In genomic region chr3:132417742-132418141, GRCm38 (mm10) we compare ENCODE assay signal across 30 mouse cellular contexts.
DNase-seq lines count a peak whose midpoint lies in the region; ATAC-seq and TF ChIP-seq lines count a peak whose summit lies in the region.
"Had no signal": no experiment of that assay in that cellular context is flagged by ENCODE, and none has a peak within 500 bp of the region (broad histone marks: within the 10 kb centered on the region; RNA-seq: fewer than 3 reads in every experiment).

No protein-coding gene starts in this region.

- H3K4me2 ChIP-seq in lung, embryonic 14.5 days, result no peak overlapping the region
- H3K4me2 ChIP-seq: embryonic facial prominence, embryonic 12.5 days; forebrain, embryonic 15.5 days; heart, embryonic 15.5 days; midbrain, embryonic 13.5 days; neural tube, embryonic 12.5 days had no signal

- no peak overlapping the region for H3K27ac ChIP-seq in kidney, adult 2 months (ENCODE audit: insufficient read depth, low read depth, low read length)
- H3K27ac ChIP-seq in lung, embryonic 14.5 days (ENCODE audit: low read depth), result no peak overlapping the region
- H3K27ac ChIP-seq: embryonic facial prominence, embryonic 12.5 days; forebrain, embryonic 10.5 days; forebrain, embryonic 15.5 days; heart, embryonic 10.5 days; heart, embryonic 15.5 days; liver, embryonic 14.5 days; midbrain, embryonic 13.5 days; neural tube, embryonic 12.5 days had no signal

- no peaks in the 10 kb centered on the region for H3K4me1 ChIP-seq in kidney, adult 2 months (ENCODE audit: control insufficient read depth, insufficient read depth, low read length)
- H3K4me1 ChIP-seq in lung, embryonic 14.5 days (ENCODE audit: insufficient read depth), result no peaks in the 10 kb centered on the region
- H3K4me1 ChIP-seq: embryonic facial prominence, embryonic 12.5 days; forebrain, embryonic 10.5 days; forebrain, embryonic 15.5 days; heart, embryonic 10.5 days; heart, embryonic 15.5 days; midbrain, embryonic 13.5 days; neural tube, embryonic 12.5 days had no signal

- CTCF ChIA-PET in Patski (lab: Charles Lee), result no interaction called here

- WGBS in kidney, adult 2 months, result 22% methylated on average over 2 of the region's 2 CpGs
- WGBS in lung, embryonic 14.5 days, result 25% methylated on average over 2 of the region's 2 CpGs

- TF ChIP-seq CTCF in kidney, adult 2 months (conservative IDR thresholded peaks at IDR 0.05; ENCODE audit: insufficient read depth, insufficient read length, low read depth, low read length), result no peak
- no peak for TF ChIP-seq CTCF in lung, embryonic 14.5 days (IDR thresholded peaks at IDR 0.05; ENCODE audit: low read depth)
- TF ChIP-seq CTCF in Patski (IDR thresholded peaks at IDR 0.05), result no peak

- no peak for ATAC-seq in lung, embryonic 14.5 days (ENCODE audit: insufficient read depth)
- ATAC-seq in Patski, result peak; percentile 51
- ATAC-seq: activated CD4-positive, CD25-positive, alpha-beta regulatory T cell, adult 4 months; CD4-positive, CD25-positive, alpha-beta regulatory T cell, adult 4 months; forebrain, embryonic 15.5 days; hindbrain, embryonic 16.5 days; midbrain, embryonic 13.5 days had no signal

- no peak overlapping the region for H3K4me3 ChIP-seq in kidney, adult 2 months (ENCODE audit: insufficient read depth, low read depth, low read length)
- no peak overlapping the region for H3K4me3 ChIP-seq in lung, embryonic 14.5 days (ENCODE audit: low read depth, low read length)
- H3K4me3 ChIP-seq: embryonic facial prominence, embryonic 12.5 days; forebrain, embryonic 10.5 days; forebrain, embryonic 15.5 days; heart, embryonic 10.5 days; heart, embryonic 15.5 days; midbrain, embryonic 13.5 days; neural tube, embryonic 12.5 days had no signal

- in situ Hi-C loops in Patski (cut with MboI; ENCODE audit: low pct_unique_long_range_greater_than_20kb), result no loop called here

- peak; percentile 8 for DNase-seq in kidney, adult 2 months
- DNase-seq in kidney, adult 8-10 months, result no peak
- DNase-seq in lung, embryonic 14.5 days, result peak; percentile 18
- no peak for DNase-seq in lung, postnatal 4 days
- DNase-seq in Patski (ENCODE audit: low read depth, low spot score), result peak; percentile 22
- DNase-seq in mesoderm, embryonic 11.5 days (ENCODE audit: low read depth, low spot score), result peak; percentile 68
- DNase-seq in urinary bladder, postnatal 25 days (ENCODE audit: low spot score), result no peak
- DNase-seq: adrenal gland, adult 8-10 months; cerebellum, adult 8-10 months; cerebellum, postnatal 36 days; gastrocnemius, postnatal 25 days; heart, adult 11 months; kidney, adult 9 months; liver; lung, adult 2 months; lung, postnatal 14 days; right cerebral cortex, adult 18-20 months; spleen, adult 18-20 months; thymus, postnatal 25 days had no signal

- no peaks in the 10 kb centered on the region for H3K27me3 ChIP-seq in kidney, adult 2 months (replicated peaks; ENCODE audit: control insufficient read depth, insufficient read depth, low read length)
- H3K27me3 ChIP-seq in lung, embryonic 14.5 days (ENCODE audit: insufficient read depth, low read length), result no peaks in the 10 kb centered on the region
- no peaks in the 10 kb centered on the region for H3K27me3 ChIP-seq in Patski
- H3K27me3 ChIP-seq: embryonic facial prominence, embryonic 12.5 days; forebrain, embryonic 15.5 days; heart, embryonic 15.5 days; midbrain, embryonic 13.5 days; neural tube, embryonic 12.5 days had no signal

- H3K9ac ChIP-seq in lung, embryonic 14.5 days, result no peak overlapping the region
- H3K9ac ChIP-seq: embryonic facial prominence, embryonic 12.5 days; forebrain, embryonic 15.5 days; heart, embryonic 15.5 days; liver, embryonic 14.5 days; midbrain, embryonic 13.5 days; neural tube, embryonic 12.5 days had no signal

- no peak for TF ChIP-seq POLR2A in kidney, adult 2 months (IDR thresholded peaks at IDR 0.05; ENCODE audit: low read depth, low read length)

- H3K9me3 ChIP-seq in lung, embryonic 14.5 days (ENCODE audit: low read depth, low read length), result no peaks in the 10 kb centered on the region
- H3K9me3 ChIP-seq: embryonic facial prominence, embryonic 12.5 days; forebrain, embryonic 10.5 days; forebrain, embryonic 15.5 days; heart, embryonic 10.5 days; heart, embryonic 15.5 days; midbrain, embryonic 13.5 days; neural tube, embryonic 12.5 days had no signal

- POLR2A ChIA-PET in Patski (lab: Charles Lee), result no interaction called here

- H3K36me3 ChIP-seq in kidney, adult 2 months (ENCODE audit: control insufficient read depth, insufficient read depth, low read length), result no peaks in the 10 kb centered on the region
- no peaks in the 10 kb centered on the region for H3K36me3 ChIP-seq in lung, embryonic 14.5 days (ENCODE audit: insufficient read depth)
- H3K36me3 ChIP-seq: embryonic facial prominence, embryonic 12.5 days; forebrain, embryonic 10.5 days; forebrain, embryonic 15.5 days; heart, embryonic 10.5 days; heart, embryonic 15.5 days; midbrain, embryonic 13.5 days; neural tube, embryonic 12.5 days had no signal

Comparison
In these comparisons a context has a peak if more than half of its experiments do, and no peak if none do; other contexts are left out.
1. DNase-seq: peak in kidney, adult 2 months (single experiment), lung, embryonic 14.5 days (single experiment), Patski (single experiment) and mesoderm, embryonic 11.5 days (single experiment); none in kidney, adult 8-10 months (0 of 2), lung, postnatal 4 days (0 of 2) and urinary bladder, postnatal 25 days (single experiment).